Mouse (Mus musculus) stomach, postnatal 0 days (tissue): ENCODE measurements around the gene Ankrd39. TPM values are rescaled to one million over a fixed set of nuclear protein-coding genes. Genes with fewer than 3 reads are reported as not detected.
A peak's percentile ranks its signal among the peaks of the same experiment; 100 is the strongest.

Experiments
- ATAC-seq: fragments of 200-750 bp; cut with Nextera tagmentation; 2 replicates; pipeline ENCODE4 v1.8.0; 2017; ENCODE audit not compliant: low FRiP score, low TSS enrichment
- DNase-seq: peaks from one replicate; pipeline ENCODE4 v3.0.0-alpha.2; 2016; ENCODE audit warnings: low spot score
- H3K27ac ChIP-seq: fragments of 300-500 bp; sonication (generic); replicated peaks from 2 replicates; pipeline ENCODE4 v1.5.1; 2014; ENCODE audit warnings: mild to moderate bottlenecking, control low read depth
- H3K27me3 ChIP-seq: fragments of 300-500 bp; sonication (generic); 2 replicates; pipeline ENCODE4 v1.6.1; 2014; ENCODE audit warnings: low read length; ENCODE audit not compliant: control insufficient read depth, insufficient read depth
- H3K36me3 ChIP-seq: fragments of 300-500 bp; sonication (generic); 2 replicates; pipeline ENCODE4 v1.6.1; 2014; ENCODE audit warnings: low read length, mixed read lengths; ENCODE audit not compliant: control insufficient read depth, insufficient read depth
- H3K4me1 ChIP-seq: fragments of 300-500 bp; sonication (generic); replicated peaks from 2 replicates; pipeline ENCODE4 v1.6.1; 2014; ENCODE audit warnings: antibody characterized with exemption; ENCODE audit not compliant: control insufficient read depth, insufficient read depth
- H3K4me2 ChIP-seq: fragments of 300-500 bp; sonication (generic); replicated peaks from 2 replicates; pipeline ENCODE4 v1.6.1; 2014; ENCODE audit warnings: low read depth, mild to moderate bottlenecking, control low read depth, moderate library complexity
- H3K4me3 ChIP-seq: fragments of 300-500 bp; sonication (generic); 2 replicates; pipeline ENCODE4 v1.5.1; 2014; ENCODE audit warnings: low read depth, low read length, control low read depth
- H3K9ac ChIP-seq: fragments of 300-500 bp; sonication (generic); 2 replicates; pipeline ENCODE4 v1.6.1; 2014; ENCODE audit warnings: mild to moderate bottlenecking, low read length, control low read depth, mixed read lengths
- H3K9me3 ChIP-seq: fragments of 300-500 bp; sonication (generic); 2 replicates; pipeline ENCODE4 v1.6.1; 2016; ENCODE audit warnings: low read length; ENCODE audit not compliant: control insufficient read depth
- CTCF ChIP-seq: IDR thresholded peaks from 2 replicates; pipeline ENCODE4 v1.5.1; 2016; ENCODE audit warnings: antibody characterized with exemption, low read depth, mild to moderate bottlenecking, moderate library complexity
- EP300 ChIP-seq: optimal IDR thresholded peaks from 2 replicates; pipeline ENCODE3; 2016; ENCODE audit warnings: antibody characterized with exemption
- WGBS: fragments of 180-500 bp; shearing (Covaris S2); extraction: QIAGEN DNeasy Blood & Tissue Kit; methylation state at CpG from one replicate; pipeline ENCODE4 v1.1.7; 2014; 5-methylcytosine and 5-hydroxymethylcytosine counted together
- polyA plus RNA-seq: library from polyadenylated mRNA; unstranded; fragments of >200 nt; fragmentation: Nextera tagmentation; extraction: Ambion mirVana; gene quantifications from 2 replicates; pipeline ENCODE4 v1.2.1, GENCODE M21; 2015

The Ankrd39 gene
- polyA plus RNA-seq, result 19.5 and 20.1 TPM in 2 replicates

- H3K9me3 ChIP-seq, result no peaks in the 10 kb centered on the region
- peak within 1 kb of the TSS; percentile 72 for H3K4me3 ChIP-seq
- H3K9ac ChIP-seq, result peak within 1 kb of the TSS; percentile 71
- peak within 1 kb of the TSS; percentile 83 for H3K27ac ChIP-seq
- TF ChIP-seq EP300 (no peak), CTCF (peak; percentile 100)
- peaks cover 20% of the 10 kb centered on the region for H3K36me3 ChIP-seq
- peak within 1 kb of the TSS; percentile 77 for H3K4me2 ChIP-seq
- ATAC-seq (peak; percentile 99), DNase-seq (peak; percentile 97)
- 0% methylated on average over 43 of the region's 43 CpGs for whole genome bisulfite sequencing
- H3K27me3 ChIP-seq, result no peaks in the 10 kb centered on the region
- H3K4me1 ChIP-seq, result no peaks in the 10 kb centered on the region
Observed at GRCm38 (mm10) chr1:36546888-36547471, at the start of gene Ankrd39. Ankrd39 (minus strand) TSS chr1:36547445.

GRCm38 (mm10) chr1:36596114-36596513, 48.9 kb upstream of the Ankrd39 start:
- no peak for TF ChIP-seq EP300
- no peak for TF ChIP-seq CTCF
- Histone ChIP-seq H3K4me2 (0 out of 2 replicates have a peak overlapping the region, but pooled peaks have one; percentile 15), H3K4me3 (no peak overlapping the region), H3K4me1 (0 out of 2 replicates have a peak, but pooled peaks cover 5% of the 10 kb centered on the region), H3K9ac (no peak overlapping the region), H3K36me3 (no peaks in the 10 kb centered on the region), H3K27me3 (no peaks in the 10 kb centered on the region), H3K9me3 (no peaks in the 10 kb centered on the region), H3K27ac (peak overlapping the region; percentile 79)
- 31% methylated on average over 4 of the region's 4 CpGs for WGBS
- DNase-seq (peak; percentile 84), ATAC-seq (peak; percentile 89)

DNA sequence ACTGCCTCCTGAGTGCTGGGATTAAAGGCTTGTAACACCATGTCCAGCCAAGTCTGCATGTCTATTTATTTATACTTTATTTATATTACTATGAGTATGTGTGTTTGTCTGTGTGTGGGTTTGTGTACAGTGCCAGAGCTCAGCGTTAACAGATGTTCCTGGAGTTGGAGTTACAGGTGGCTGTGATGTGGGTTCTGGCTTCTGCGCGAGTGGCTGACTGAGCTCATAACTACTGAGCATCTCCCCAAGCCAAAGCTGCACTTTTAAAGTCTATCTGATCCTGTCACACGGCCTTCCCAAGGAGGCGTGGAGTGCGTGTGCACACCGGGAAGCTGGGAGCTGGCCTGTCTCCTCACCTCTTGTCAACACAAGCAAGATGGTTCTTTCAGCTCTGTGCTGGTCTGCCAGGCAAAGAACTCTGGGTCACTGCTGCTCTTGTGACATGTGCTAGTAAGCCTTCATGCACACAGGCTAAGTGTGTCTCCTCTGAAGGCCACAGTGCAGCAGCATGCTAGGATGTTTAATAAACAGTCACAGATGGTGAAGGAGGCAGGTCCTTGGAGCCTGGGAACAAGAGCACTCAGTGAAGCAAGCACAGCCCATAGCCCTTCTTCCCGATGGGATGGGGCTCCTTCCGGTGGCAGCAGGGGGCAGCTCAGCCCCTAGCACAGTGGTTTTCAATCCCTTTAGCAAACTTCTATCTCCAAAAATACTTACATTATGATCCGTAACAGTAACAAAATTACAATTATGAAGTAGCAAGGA, 48.1 kb upstream of the Ankrd39 start:
- DNase-seq (no peak), ATAC-seq (peak; percentile 21)
- no peaks in the 10 kb centered on the region for H3K27me3 ChIP-seq
- WGBS, result 41% methylated on average over 10 of the region's 10 CpGs
- no peak overlapping the region for H3K4me2 ChIP-seq
- H3K4me3 ChIP-seq, result no peak overlapping the region
- H3K4me1 ChIP-seq, result 0 out of 2 replicates have a peak, but pooled peaks cover 5% of the 10 kb centered on the region
- no peaks in the 10 kb centered on the region for H3K9me3 ChIP-seq
- H3K27ac ChIP-seq, result peak overlapping the region; percentile 79
- no peak overlapping the region for H3K9ac ChIP-seq
- H3K36me3 ChIP-seq, result no peaks in the 10 kb centered on the region
- TF ChIP-seq EP300 (no peak), CTCF (peak; percentile 45)

DNA sequence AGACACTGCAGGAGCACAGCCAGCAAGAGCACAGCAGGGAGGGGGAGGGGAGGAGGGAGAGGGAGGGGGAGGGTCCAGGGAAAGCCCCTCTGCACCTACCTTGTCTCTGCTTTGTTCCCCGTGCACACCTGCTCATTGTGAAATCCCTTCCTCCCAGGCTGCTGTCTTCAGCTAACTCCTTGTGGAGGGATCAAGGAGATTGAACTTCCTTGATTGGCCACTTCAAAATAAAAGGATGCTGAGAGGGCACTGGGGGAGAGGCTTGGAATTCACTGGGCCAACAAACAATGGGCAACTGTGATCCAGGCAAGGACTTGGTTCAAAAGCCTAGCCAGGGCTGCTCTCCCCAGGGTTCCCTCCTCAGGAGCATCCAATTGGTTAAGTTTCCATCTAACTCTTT, 45.9 kb upstream of the Ankrd39 start:
- Histone ChIP-seq H3K4me3 (no peak overlapping the region), H3K9me3 (no peaks in the 10 kb centered on the region), H3K27me3 (no peaks in the 10 kb centered on the region), H3K27ac (no peak overlapping the region), H3K9ac (no peak overlapping the region), H3K4me2 (no peak overlapping the region), H3K36me3 (no peaks in the 10 kb centered on the region), H3K4me1 (peaks cover 16% of the 10 kb centered on the region)
- TF ChIP-seq CTCF (no peak), EP300 (no peak)
- WGBS, result 55% methylated on average over 1 of the region's 1 CpGs
- ATAC-seq (no peak), DNase-seq (no peak)

GRCm38 (mm10) chr1:36591408-36591807, 44.2 kb upstream of the Ankrd39 start:
- ATAC-seq, result no peak
- H3K9me3 ChIP-seq, result no peaks in the 10 kb centered on the region
- no peaks in the 10 kb centered on the region for H3K27me3 ChIP-seq
- H3K4me3 ChIP-seq, result no peak overlapping the region
- no peak for TF ChIP-seq CTCF
- TF ChIP-seq EP300, result no peak
- H3K36me3 ChIP-seq, result no peaks in the 10 kb centered on the region
- peaks cover 16% of the 10 kb centered on the region for H3K4me1 ChIP-seq
- 76% methylated on average over 2 of the region's 2 CpGs for WGBS
- H3K27ac ChIP-seq, result no peak overlapping the region
- no peak for DNase-seq
- no peak overlapping the region for H3K9ac ChIP-seq
- H3K4me2 ChIP-seq, result no peak overlapping the region

DNA sequence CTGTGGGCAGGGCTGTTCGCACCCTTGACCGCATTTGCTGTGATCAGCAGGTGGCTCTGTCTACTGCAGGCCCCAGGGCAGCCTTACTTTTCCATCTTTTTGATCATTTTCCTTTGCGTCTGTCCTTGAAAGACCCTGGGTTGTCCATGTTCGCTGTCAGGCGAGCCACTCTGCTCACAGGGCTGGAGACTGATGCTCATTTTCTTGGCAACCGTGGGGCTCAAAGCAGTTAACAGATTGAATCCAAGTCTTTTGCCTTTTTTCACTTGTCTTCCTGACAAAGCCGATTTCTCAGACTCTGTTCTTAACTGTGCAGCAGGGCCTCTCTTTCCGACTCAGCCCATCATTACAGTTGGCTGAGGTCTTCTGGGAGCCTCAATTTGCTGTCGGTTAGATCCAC, 43.4 kb upstream of the Ankrd39 start:
- TF ChIP-seq CTCF, result no peak
- TF ChIP-seq EP300, result no peak
- H3K36me3 ChIP-seq, result no peaks in the 10 kb centered on the region

More for the DNA sequence above, 43.4 kb upstream of the Ankrd39 start:
- H3K4me3 ChIP-seq, result no peak overlapping the region
- H3K4me2 ChIP-seq, result no peak overlapping the region
- 55% methylated on average over 9 of the region's 9 CpGs for WGBS
- no peak for ATAC-seq
- no peak overlapping the region for H3K9ac ChIP-seq
- peaks cover 14% of the 10 kb centered on the region for H3K4me1 ChIP-seq
- H3K27ac ChIP-seq, result peak overlapping the region; percentile 88; the same call in 1 of the 2 replicates
- DNase-seq, result no peak
- H3K27me3 ChIP-seq, result no peaks in the 10 kb centered on the region
- H3K9me3 ChIP-seq, result no peaks in the 10 kb centered on the region
